Mouse (Mus musculus) fat pad, adult 2 months (tissue): Measurements from ENCODE around the gene Urad.

Experiments used
- DNase-seq: peaks from one replicate; pipeline ENCODE4 v3.0.0-alpha.2; 2011; ENCODE audit warnings: low read depth, low spot score; ENCODE audit errors: extremely low read depth

Urad gene

GRCm38 (mm10) chr5:147269926-147270672, 52.1 kb downstream of the Urad start, which contains the start of gene Pdx1:
Pdx1 (plus strand) TSS chr5:147269959.
- DNase-seq = no peak

- no peak for DNase-seq
Observed at GRCm38 (mm10) chr5:147269371-147269770, 52.9 kb downstream of the Urad start.

GRCm38 (mm10) chr5:147268728-147269127, 53.5 kb downstream of the Urad start:
- no peak for DNase-seq

- no peak for DNase-seq
Observed at GRCm38 (mm10) chr5:147267434-147267833, 54.8 kb downstream of the Urad start.
